Mouse (Mus musculus): ENCODE data around the gene Lamtor1. TPM values are rescaled to one million over a fixed set of nuclear protein-coding genes. Genes with fewer than 3 reads are reported as not detected.

Lamtor1 gene
- 80.9 and 85.9 TPM in 2 replicates for polyA plus RNA-seq (2011; ENCODE audit: insufficient read depth, insufficient read length, low read depth, missing spikeins)

DNA sequence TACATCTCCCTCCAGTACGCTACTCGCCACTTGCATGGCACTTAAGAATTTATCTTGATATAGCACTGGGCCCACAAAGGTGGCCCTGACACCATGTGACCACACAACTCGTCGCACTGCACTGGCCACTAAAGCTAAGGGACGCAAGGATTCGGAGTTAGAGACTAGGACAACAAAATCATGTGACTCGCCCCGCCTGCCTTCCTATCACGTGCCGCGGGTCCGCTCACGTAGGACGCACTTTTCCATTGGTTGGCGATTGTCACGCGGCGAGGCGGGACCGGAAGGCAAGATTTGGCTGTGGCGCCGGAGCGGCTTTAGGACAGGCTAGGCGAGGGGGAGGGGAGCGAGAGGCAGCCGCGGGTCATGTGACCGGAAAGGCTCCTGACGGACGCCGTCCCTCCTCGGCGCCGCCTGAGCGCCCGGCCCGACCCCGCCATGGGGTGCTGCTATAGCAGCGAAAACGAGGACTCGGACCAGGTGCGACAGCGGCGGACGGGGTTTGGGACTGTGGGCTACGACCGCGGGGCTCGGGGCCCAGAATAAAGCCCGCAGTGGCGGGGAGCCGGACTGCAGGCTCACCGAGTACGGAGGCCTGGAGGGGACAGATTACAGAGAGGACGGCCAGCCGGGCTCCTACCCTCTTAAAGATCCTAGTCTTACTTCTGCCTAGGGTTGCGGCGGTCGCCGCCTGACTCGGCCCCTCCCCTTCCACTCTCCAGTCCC, at the start of gene Lamtor1:
TSS of gene Lamtor1 (plus strand) at position 344 of the 726 bp plus-strand sequence.
- H3K9ac ChIP-seq (ENCODE audit: low read depth, poor library complexity, severe bottlenecking), result peak within 1 kb of the TSS; percentile 84
- H3K9me3 ChIP-seq (replicated peaks; ENCODE audit: control insufficient read depth, insufficient read depth, low read length, poor library complexity, severe bottlenecking), result no peaks in the 10 kb centered on the region
- H3K27ac ChIP-seq (ENCODE audit: insufficient read depth, low read length), result peak within 1 kb of the TSS; percentile 66
- H3K4me3 ChIP-seq (ENCODE audit: low read depth, low read length), result peak within 1 kb of the TSS; percentile 95
- 0 out of 2 replicates have a peak, but pooled peaks cover 2% of the 10 kb centered on the region for H3K36me3 ChIP-seq (ENCODE audit: control insufficient read depth, insufficient read depth, low read length, poor library complexity, severe bottlenecking)
- TF ChIP-seq EP300 (IDR thresholded peaks at IDR 0.05; ENCODE audit: insufficient read depth, low read depth, low read length), result peak; percentile 87; the same call in 1 of the 2 replicates
- peak; percentile 57 for TF ChIP-seq POLR2A (IDR thresholded peaks at IDR 0.05; ENCODE audit: insufficient read depth, low read length)
- no peak for TF ChIP-seq CTCF (IDR thresholded peaks at IDR 0.05; ENCODE audit: low read depth, low read length)
- H3K27me3 ChIP-seq (ENCODE audit: control insufficient read depth, insufficient read depth, low read length, poor library complexity, severe bottlenecking), result no peaks in the 10 kb centered on the region
- H3K4me1 ChIP-seq (ENCODE audit: control insufficient read depth, insufficient read depth, low read length), result no peaks in the 10 kb centered on the region

GRCm38 (mm10) chr7:101857094-101857493, 48.6 kb upstream of the Lamtor1 start, which contains the start of gene Folr2:
Folr2 (minus strand) TSS chr7:101857194.
- Histone ChIP-seq H3K27ac (ENCODE audit: insufficient read depth, low read length) (no peak within 1 kb of the TSS), H3K4me1 (ENCODE audit: control insufficient read depth, insufficient read depth, low read length) (no peaks in the 10 kb centered on the region), H3K36me3 (ENCODE audit: control insufficient read depth, insufficient read depth, low read length, poor library complexity, severe bottlenecking) (peaks cover 22% of the 10 kb centered on the region), H3K9ac (ENCODE audit: low read depth, poor library complexity, severe bottlenecking) (no peak within 1 kb of the TSS), H3K27me3 (ENCODE audit: control insufficient read depth, insufficient read depth, low read length, poor library complexity, severe bottlenecking) (no peaks in the 10 kb centered on the region), H3K4me3 (ENCODE audit: low read depth, low read length) (no peak within 1 kb of the TSS), H3K9me3 (replicated peaks; ENCODE audit: control insufficient read depth, insufficient read depth, low read length, poor library complexity, severe bottlenecking) (no peaks in the 10 kb centered on the region)
- TF ChIP-seq POLR2A (IDR thresholded peaks at IDR 0.05; ENCODE audit: insufficient read depth, low read length) (no peak), EP300 (IDR thresholded peaks at IDR 0.05; ENCODE audit: insufficient read depth, low read depth, low read length) (no peak), CTCF (IDR thresholded peaks at IDR 0.05; ENCODE audit: low read depth, low read length) (no peak)

DNA sequence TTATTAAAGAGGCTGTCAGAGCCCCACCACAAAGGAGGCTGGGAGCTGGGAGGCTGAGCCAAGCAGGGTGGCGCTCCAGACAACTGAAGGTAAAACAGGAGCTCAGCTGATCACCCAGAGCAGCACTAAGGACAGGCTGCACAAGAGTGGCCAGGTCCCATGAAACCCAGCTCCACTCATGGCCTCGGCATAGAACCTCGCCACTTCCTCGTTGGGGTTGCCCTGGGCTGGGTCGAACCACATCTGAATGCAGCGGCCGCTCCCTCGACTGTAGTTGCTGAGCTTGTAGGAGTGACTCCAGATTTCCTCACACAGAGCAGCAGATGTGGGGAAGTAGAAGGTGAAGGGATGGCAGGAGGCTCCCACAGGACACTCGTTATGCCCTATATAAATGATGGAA, 47.3 kb upstream of the Lamtor1 start:
- Histone ChIP-seq H3K36me3 (ENCODE audit: control insufficient read depth, insufficient read depth, low read length, poor library complexity, severe bottlenecking) (peaks cover 22% of the 10 kb centered on the region), H3K9ac (ENCODE audit: low read depth, poor library complexity, severe bottlenecking) (no peak overlapping the region), H3K4me3 (ENCODE audit: low read depth, low read length) (no peak overlapping the region), H3K9me3 (replicated peaks; ENCODE audit: control insufficient read depth, insufficient read depth, low read length, poor library complexity, severe bottlenecking) (no peaks in the 10 kb centered on the region), H3K27ac (ENCODE audit: insufficient read depth, low read length) (no peak overlapping the region), H3K4me1 (ENCODE audit: control insufficient read depth, insufficient read depth, low read length) (no peaks in the 10 kb centered on the region), H3K27me3 (ENCODE audit: control insufficient read depth, insufficient read depth, low read length, poor library complexity, severe bottlenecking) (no peaks in the 10 kb centered on the region)
- TF ChIP-seq CTCF (IDR thresholded peaks at IDR 0.05; ENCODE audit: low read depth, low read length), result no peak
- no peak for TF ChIP-seq POLR2A (IDR thresholded peaks at IDR 0.05; ENCODE audit: insufficient read depth, low read length)
- no peak for TF ChIP-seq EP300 (IDR thresholded peaks at IDR 0.05; ENCODE audit: insufficient read depth, low read depth, low read length)

GRCm38 (mm10) chr7:101860978-101861377, 44.7 kb upstream of the Lamtor1 start:
- TF ChIP-seq CTCF (IDR thresholded peaks at IDR 0.05; ENCODE audit: low read depth, low read length) (no peak), POLR2A (IDR thresholded peaks at IDR 0.05; ENCODE audit: insufficient read depth, low read length) (no peak), EP300 (IDR thresholded peaks at IDR 0.05; ENCODE audit: insufficient read depth, low read depth, low read length) (no peak)
- H3K9ac ChIP-seq (ENCODE audit: low read depth, poor library complexity, severe bottlenecking), result no peak overlapping the region

GRCm38 (mm10) chr7:101862291-101862690, 43.4 kb upstream of the Lamtor1 start:
- Histone ChIP-seq H3K27ac (ENCODE audit: insufficient read depth, low read length) (no peak overlapping the region), H3K9ac (ENCODE audit: low read depth, poor library complexity, severe bottlenecking) (no peak overlapping the region), H3K36me3 (ENCODE audit: control insufficient read depth, insufficient read depth, low read length, poor library complexity, severe bottlenecking) (peaks cover 13% of the 10 kb centered on the region), H3K4me3 (ENCODE audit: low read depth, low read length) (no peak overlapping the region), H3K9me3 (replicated peaks; ENCODE audit: control insufficient read depth, insufficient read depth, low read length, poor library complexity, severe bottlenecking) (no peaks in the 10 kb centered on the region), H3K4me1 (ENCODE audit: control insufficient read depth, insufficient read depth, low read length) (peaks cover 2% of the 10 kb centered on the region), H3K27me3 (ENCODE audit: control insufficient read depth, insufficient read depth, low read length, poor library complexity, severe bottlenecking) (no peaks in the 10 kb centered on the region)
- TF ChIP-seq CTCF (IDR thresholded peaks at IDR 0.05; ENCODE audit: low read depth, low read length) (peak; percentile 20), POLR2A (IDR thresholded peaks at IDR 0.05; ENCODE audit: insufficient read depth, low read length) (no peak)

More at GRCm38 (mm10) chr7:101860978-101861377, 44.7 kb upstream of the Lamtor1 start:
- peaks cover 2% of the 10 kb centered on the region for H3K4me1 ChIP-seq (ENCODE audit: control insufficient read depth, insufficient read depth, low read length)
- no peaks in the 10 kb centered on the region for H3K27me3 ChIP-seq (ENCODE audit: control insufficient read depth, insufficient read depth, low read length, poor library complexity, severe bottlenecking)
- H3K9me3 ChIP-seq (replicated peaks; ENCODE audit: control insufficient read depth, insufficient read depth, low read length, poor library complexity, severe bottlenecking), result no peaks in the 10 kb centered on the region
- no peak overlapping the region for H3K27ac ChIP-seq (ENCODE audit: insufficient read depth, low read length)
- H3K4me3 ChIP-seq (ENCODE audit: low read depth, low read length), result no peak overlapping the region
- peaks cover 20% of the 10 kb centered on the region for H3K36me3 ChIP-seq (ENCODE audit: control insufficient read depth, insufficient read depth, low read length, poor library complexity, severe bottlenecking)

DNA sequence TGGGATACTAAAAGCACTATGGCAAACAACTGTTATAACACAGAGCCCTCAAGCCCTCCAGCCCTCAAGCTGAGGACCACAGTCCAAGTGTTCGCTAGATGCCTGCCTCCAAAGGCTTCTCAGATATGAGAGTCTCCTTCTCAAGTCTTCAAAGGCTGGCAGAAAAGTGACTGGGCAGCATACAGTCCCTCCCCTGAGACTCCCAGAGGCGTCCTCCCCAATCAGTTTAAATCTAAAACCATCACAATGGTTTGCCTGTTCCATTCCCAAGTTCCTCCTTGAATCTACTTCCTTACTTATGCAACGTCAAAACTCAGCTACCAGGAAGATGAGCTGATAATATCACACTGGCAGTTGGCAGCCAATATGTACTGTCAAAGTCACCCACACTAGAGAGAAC, 42.3 kb upstream of the Lamtor1 start, which contains the start of gene Anapc15:
TSS of gene Anapc15 (plus strand) at position 301 of the 400 bp plus-strand sequence.
- Histone ChIP-seq H3K4me3 (ENCODE audit: low read depth, low read length) (no peak within 1 kb of the TSS), H3K9me3 (replicated peaks; ENCODE audit: control insufficient read depth, insufficient read depth, low read length, poor library complexity, severe bottlenecking) (no peaks in the 10 kb centered on the region), H3K36me3 (ENCODE audit: control insufficient read depth, insufficient read depth, low read length, poor library complexity, severe bottlenecking) (peaks cover 3% of the 10 kb centered on the region; the same call in 1 of the 2 replicates), H3K4me1 (ENCODE audit: control insufficient read depth, insufficient read depth, low read length) (peaks cover 2% of the 10 kb centered on the region), H3K27ac (ENCODE audit: insufficient read depth, low read length) (0 out of 2 replicates have a peak within 1 kb of the TSS, but pooled peaks have one; percentile 39), H3K27me3 (ENCODE audit: control insufficient read depth, insufficient read depth, low read length, poor library complexity, severe bottlenecking) (no peaks in the 10 kb centered on the region), H3K9ac (ENCODE audit: low read depth, poor library complexity, severe bottlenecking) (no peak within 1 kb of the TSS)
- no peak for TF ChIP-seq CTCF (IDR thresholded peaks at IDR 0.05; ENCODE audit: low read depth, low read length)
- TF ChIP-seq EP300 (IDR thresholded peaks at IDR 0.05; ENCODE audit: insufficient read depth, low read depth, low read length), result no peak
